Mouse (Mus musculus): ENCODE measurements at regions not wholly inside any gene's neighbourhood (a gene's known extent, or its start where the extent isn't known, plus 50 kb on each side); places are given as distances from the start of the nearest gene placed in this dataset.

DNA sequence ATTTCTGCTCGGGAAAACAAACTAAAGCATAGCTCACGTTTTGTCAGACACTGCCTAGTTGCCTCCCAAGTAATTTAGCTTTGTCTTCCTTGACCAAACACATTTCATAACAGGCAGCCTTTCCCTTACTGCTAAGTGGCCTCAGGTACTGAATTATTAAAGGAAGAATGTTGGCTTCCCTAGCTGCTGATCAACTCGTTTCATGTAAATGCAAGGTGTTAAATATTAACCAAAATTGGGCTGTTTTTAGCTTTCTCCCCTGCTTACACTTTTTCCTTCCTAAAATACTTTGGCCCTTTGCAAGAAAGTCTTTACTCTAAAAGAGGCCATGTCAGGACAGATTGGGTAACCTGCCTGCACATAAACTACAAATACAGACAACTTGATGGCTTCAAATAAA lies 265.4 kb downstream of the Pmp22 start:
- no peak for DNase-seq (ENCODE audit: low read depth, low spot score)

DNA sequence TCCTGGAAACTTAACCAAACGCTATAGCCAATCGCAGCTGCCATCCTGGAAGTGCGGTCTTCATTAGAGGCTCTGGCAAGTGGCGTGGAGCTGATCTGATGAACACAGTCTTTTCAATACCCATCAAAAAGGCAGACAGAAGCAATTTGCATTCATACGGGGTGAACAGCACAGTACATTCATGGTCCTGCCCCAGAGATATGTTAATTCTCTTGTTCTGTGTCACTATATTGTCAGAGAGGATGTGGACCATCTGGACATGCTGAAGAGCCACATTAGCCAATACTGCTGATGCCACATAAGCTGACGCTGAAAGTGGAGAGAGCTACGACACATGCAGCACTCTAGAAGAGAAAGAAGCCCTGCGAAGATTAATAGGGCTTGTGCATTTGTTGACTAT lies 267.6 kb downstream of the Pmp22 start:
- no peak for DNase-seq (ENCODE audit: low read depth, low spot score)

DNA sequence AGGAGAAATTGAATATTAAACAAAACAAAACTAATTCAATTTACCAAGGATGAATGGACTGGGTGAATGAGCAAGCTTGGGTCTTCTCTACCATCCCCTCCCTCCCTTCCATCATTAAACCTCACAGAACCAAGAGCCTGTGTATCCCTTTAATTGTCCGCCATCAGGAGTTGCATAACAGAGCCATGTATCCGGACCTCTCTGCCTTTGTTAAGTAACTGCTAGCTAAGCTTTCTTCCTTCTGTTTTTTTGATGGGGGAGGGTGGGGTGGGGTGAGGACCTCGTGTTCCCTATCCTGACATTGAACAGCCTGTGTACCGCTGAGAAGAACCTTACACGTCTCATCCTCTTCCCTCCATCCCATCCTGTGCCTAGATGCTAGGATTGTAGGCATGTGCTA lies 274.0 kb downstream of the Pmp22 start:
- no peak for DNase-seq (ENCODE audit: low read depth, low spot score)

DNA sequence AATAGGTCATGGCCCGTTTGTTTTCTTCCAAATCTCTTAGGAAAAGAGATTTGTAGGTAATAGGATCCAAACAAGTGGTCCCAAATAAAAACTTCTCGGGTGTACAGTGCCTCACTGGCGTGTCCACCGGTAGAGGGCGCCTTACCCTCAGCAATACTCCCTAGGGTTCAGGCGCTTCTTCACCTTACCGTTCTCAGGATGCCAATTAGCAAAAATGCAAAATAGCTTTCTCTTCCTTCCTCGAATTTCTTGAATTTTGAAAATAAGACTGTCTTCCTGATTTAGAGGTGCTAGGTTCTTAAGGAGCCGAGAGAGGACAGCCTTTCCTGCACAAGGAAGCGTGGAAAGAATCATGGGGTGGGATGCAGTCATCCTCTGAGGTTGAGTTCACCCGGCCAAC lies 275.9 kb downstream of the Pmp22 start:
- DNase-seq (ENCODE audit: low read depth, low spot score) = peak; percentile 54

DNA sequence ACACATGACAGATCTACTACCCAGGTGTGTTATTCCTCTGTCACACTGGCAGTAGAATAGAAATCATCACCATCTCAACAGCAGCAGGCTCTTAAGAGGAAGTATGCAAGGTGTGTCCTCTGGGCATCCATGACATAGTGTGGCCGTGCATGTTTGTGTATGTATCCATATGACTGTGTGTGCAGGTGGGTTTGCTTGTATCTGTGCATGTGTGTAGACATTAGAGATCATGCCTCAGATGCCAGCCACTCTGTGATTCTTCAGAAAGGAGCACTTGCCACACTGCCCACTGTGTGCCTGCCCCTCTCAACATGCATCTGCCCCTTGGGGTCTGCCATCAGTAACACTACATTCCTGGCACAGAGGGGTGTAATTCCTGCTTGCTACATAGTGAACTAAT lies 280.6 kb downstream of the Pmp22 start:
- no peak for DNase-seq (ENCODE audit: low read depth, low spot score)

DNA sequence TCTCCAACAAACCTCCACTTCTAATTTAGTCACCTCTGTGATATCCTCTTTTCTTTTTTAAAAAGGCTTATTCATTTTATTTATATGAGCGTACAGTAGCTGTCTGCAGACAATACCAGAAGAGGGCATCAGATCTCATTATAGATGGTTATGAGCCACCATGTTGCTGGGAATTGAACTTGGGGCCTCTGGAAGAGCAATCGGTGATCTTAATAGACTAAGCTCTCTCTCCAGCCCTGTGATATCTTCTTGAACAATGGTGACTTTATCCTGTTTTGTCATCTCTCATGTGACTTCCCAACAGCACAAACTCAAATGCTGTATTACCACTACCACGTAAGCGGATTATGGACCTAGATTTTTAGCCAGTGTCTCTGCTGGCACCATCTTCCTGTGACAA lies 282.1 kb downstream of the Pmp22 start:
- DNase-seq (ENCODE audit: low read depth, low spot score) = no peak

DNA sequence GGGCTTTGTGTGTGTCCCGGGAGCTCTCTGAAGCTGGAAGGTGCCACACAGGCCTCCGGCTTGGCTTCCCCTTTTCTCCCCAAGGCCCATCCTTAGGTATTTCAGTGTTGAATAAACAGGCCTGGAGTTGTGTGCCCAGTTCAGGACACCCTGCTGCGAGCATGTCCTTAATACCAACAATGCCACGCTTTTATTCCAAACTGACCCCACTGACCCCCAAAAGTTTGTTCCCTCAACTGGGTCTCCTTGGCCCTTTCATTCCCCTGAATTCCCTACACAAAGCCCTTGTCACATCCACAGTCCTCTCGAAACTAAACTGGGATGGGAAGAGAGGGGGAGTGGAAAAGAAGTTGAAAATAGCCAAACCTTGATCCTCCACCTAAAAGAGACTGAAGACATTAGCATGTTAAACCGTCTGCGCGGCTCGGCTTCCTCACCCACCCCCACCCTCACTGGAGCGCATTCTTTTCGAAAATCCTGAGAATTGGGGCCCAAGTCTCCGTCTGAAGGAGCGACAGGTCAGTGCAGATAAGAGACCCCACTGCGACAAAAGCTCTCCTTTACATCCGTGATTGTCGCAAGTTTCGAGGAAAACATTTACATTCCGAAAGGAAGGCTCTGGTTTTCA lies 283.7 kb downstream of the Pmp22 start:
- peak; percentile 39 for DNase-seq (ENCODE audit: low read depth, low spot score)

DNA sequence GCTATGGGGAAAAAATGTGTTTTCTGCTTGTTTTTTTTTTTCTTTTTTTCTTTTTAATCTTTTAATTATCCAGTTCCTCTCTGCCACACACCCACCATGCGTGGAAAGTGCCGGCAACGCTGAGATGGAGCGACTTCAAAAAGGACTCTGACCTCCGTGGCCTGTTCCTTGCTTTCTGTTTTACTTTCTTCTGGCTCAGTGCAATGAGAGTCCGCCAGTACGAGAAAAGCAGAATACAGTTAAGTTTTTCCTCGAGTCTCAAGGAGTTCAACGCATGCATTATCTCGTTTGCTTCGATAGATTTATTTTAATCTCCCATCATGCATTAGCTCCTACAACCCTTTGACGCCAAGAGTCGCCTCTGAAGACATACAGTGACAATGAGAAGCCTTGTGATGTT lies 284.3 kb downstream of the Pmp22 start:
- DNase-seq (ENCODE audit: low read depth, low spot score) = no peak

DNA sequence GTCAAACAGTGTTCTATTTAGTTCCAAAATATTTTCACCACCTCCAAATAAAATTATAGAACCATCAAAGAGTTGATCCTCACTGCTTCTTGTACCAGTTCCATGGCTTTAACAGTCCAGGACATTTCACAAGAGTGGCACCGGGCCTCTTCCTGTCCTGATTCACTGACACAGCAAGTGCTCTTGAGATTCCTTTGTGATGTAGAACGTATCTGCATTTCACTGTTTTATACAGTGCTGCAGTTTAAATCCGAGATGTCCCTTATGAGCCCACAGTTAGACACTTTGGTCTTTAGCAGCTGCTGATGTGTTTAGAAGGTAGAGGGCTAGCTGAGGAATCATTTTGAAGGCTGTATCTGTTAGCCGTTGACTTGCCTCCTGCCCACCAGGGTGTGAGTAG lies 284.8 kb downstream of the Pmp22 start:
- no peak for DNase-seq (ENCODE audit: low read depth, low spot score)

DNA sequence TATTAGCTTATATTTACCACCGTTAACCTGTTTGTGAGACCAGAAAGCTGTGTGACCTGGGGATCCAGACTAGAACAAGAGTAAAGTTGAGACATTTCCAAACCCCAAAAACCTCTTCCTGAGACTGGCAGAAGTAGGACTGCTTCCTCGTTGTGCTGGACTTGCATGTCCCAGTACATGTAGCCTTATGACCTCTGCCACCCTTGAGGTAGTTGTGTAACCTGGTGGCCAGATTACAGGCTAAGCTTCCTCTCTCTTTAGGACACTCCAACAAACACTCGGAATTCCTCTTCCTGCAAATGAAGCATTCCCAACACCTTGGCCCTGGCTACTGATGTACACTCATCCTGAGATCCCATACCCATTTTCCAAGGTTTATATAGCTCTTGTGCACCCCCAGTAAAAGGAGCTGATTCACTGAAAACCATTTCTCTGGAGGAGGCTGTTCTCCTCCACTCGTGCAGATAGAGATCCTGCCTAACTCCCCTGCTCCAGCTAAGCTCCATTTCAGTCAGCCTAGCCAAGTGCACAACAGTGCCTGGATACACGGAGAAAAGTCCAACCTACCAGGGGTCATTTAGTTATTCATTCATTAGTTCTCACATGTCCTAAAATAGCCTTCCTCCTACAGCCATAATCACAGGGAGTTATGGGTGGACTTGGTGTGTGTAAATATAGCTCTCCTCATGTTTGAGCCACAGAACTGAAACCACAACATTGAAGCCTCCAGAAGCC lies 289.4 kb downstream of the Pmp22 start:
- no peak for DNase-seq (ENCODE audit: low read depth, low spot score)

DNA sequence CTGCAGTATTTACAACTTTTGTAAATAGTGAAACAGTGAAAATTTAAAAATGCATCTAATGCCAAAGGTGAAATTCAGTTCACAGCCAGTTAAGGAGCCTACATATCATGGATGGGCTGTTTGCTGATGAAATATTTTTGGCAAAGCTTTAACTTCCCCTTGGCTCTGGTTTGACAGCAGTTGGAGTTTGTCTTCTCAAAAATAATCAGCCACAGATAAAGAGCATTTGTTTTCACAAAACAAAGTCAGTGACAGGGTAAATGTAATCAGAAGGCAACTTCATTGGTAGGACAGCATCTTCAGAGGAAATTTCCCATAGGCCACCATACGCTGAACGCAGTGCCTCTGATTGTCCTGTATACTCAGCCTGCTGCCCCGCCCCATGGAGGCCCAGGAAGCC lies 291.6 kb downstream of the Pmp22 start:
- no peak for DNase-seq (ENCODE audit: low read depth, low spot score)

DNA sequence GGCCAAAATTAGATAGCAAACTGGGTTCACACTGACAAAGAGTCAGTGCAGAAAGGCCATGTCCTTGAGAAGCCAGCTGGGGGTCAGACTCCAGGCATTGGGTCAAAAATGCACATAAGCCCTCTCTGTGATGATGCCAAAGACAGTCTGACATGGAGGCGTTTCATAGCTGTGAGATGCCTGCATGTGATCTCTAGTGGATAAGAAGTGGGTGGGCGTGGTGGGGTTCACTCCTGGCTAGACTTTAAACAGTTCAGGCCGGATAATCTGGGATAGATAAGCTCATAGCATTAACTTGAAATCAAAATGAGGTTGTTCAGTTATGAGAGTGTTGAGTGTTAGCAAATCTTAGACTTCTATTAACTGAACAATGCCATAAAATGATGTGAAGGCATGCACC lies 293.3 kb downstream of the Pmp22 start:
- no peak for DNase-seq (ENCODE audit: low read depth, low spot score)

DNA sequence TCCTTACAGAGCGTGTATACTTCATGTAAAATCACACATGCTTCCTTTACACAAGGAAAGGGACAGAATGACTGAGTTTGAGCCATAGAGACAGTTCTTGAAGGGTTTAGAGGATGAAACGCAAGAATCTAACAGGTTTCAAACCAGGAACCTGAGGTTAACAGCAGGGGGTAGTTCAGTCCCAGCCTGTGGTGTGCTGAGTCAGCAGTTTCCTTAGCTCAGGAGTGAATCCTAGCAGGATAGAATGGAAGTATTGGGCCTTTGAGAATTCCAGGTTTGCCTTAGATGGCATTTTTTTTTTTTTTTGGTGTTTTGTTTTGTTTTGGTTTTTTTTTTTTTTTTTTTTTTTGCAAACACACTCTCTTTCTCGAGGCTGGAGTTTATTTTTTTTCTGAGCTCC lies 295.5 kb downstream of the Pmp22 start:
- no peak for DNase-seq (ENCODE audit: low read depth, low spot score)

DNA sequence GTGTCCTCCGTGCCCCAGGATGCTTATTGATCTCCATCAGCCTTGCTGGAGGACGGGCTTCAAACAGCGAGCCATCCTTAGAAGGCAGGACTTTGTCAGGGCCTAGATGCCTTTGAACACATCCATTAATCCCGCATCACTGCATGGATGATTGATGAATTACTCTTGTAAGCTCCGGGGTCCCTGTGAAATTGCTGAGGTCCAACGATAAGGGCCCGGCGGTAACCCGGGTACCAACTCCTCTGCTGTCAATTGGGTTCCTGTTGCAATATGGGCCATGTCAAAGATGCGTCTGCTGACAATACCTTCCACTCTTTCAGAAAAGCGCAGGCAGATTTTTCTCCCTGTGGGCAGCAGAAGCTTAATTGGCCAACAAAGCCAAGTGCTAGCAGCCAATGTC lies 297.0 kb downstream of the Pmp22 start:
- no peak for DNase-seq (ENCODE audit: low read depth, low spot score)

DNA sequence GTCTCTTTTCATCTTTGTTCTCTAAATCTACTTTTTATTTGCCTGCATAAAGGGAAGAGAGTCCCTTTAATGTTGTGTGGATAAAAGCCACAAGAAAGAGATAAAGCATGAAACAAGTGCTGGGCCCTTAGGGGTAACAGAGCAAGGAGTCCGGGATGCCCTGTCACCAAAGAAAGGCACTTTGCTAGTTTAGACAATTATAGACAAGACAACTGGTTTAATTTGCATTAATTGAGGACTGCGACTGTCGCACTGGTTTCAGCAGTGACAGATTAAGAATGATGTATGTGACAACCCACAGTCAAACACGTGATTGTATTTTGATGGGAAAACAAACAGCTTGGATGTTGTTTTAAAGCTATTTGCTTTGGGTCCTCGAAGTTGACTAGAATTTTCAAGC lies 325.0 kb downstream of the Pmp22 start:
- DNase-seq (ENCODE audit: low read depth, low spot score) = no peak

DNA sequence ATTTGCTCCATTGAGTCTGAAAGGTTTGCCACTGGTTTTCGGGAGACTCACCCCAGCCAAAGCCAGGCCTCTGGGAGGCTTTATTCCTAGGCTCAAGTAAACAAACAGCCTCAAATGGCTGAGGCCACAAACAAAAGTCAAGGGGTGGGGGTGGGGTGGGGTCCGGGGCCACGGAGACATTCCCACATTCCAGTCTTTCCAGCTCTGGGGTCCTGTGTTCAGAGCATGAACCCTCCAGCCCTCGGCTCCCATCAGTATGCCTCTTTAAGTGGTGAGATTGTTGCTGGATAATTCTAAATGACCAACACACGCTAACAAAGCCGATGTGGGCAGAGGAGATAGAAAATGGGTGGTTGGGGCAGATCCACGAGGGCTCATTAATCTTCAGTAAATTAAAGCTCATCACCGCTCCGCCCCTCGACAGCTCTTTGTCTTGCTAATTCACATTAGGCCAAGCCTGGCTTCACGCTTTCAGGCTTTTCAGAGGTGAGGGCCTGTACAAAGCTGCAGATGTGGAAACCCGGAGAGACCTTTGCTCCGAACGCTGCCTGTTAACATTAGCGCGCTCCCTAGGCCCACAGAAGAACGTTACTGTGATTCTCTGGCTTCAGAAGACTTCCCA lies 326.2 kb downstream of the Pmp22 start:
- DNase-seq (ENCODE audit: low read depth, low spot score) = no peak

DNA sequence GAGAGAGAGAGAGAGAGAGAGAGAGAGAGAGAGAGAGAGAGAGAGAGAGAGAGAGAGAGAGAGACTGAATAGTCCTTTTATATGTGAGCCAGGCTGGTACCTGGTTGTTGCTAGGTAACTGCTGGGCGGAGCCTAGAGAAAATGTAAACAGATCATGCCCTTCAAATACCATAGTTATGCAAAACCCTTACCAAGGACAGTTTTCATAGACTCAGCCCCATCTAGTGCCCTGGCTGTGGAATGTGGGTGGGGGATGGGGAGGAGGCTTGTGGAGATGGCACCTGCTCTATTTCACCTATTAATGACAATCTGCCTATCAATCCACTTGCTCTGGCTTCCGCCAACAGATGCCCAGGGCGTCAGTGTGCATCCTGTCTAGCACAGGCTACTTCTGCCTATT lies 327.6 kb downstream of the Pmp22 start:
- DNase-seq (ENCODE audit: low read depth, low spot score) = no peak

DNA sequence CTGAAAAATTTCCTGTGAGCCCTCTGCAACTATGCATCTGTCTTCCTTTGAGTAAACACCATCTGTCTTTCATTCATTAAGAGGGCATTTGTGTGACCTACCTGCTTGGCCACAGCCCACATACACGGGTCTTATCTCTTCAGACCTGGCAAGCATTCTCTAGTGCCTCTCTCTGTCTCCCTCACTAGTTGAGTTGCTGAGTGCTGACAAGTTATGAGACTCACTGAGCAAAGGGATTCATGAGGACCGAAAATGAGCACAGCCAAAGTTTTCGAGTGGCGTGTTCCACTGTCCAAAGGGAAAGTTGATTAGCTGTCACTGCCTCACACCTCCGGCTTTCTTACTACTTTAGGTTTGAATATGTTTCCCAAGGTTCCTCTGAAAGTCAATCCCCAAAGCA lies 328.5 kb downstream of the Pmp22 start:
- DNase-seq (ENCODE audit: low read depth, low spot score) = no peak

DNA sequence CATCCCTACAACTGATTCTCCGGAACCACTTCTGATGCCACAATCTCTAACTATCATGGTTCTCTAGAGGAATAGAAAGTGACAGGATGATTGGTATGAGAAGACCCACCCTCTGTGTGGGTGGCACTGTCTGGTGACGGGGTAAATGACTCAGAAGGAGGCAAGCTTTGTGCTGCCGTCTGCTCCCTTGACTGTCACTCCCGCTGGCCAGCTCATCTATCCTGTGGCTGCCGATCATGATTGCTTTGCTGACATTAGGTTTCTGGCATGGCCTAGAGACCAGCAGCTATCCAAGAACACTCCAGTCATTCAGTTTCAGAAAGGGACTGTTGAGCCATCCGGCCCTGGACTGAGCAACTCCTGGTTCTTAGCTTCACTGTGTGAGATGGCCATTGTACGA lies 331.4 kb downstream of the Pmp22 start:
- DNase-seq (ENCODE audit: low read depth, low spot score) = no peak

DNA sequence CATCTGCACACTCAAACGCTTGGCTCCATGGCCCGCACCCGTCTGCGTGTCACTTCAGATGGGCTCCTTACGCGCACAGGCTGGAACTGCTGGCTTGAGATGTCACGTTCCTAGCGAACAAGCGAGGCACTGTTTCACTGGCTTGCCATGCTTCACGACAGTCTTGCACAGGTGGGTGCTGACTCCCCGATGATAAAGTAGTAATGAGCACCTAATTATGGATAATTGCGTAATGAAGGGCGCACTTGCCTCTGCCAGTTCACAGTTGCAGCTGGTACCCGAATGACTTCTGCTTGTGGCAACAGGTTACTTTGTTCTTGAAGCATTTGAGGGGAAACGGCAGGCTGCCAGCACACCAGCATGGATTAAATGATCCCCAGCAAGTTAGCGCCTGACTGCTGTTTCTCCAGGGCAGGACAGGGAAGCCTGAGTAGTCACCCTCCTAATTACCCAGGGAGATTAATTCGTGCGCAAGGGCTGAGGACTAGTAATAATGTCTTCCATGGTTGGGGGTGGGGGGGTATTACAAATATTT lies 335.1 kb downstream of the Pmp22 start:
- DNase-seq (ENCODE audit: low read depth, low spot score) = no peak

DNA sequence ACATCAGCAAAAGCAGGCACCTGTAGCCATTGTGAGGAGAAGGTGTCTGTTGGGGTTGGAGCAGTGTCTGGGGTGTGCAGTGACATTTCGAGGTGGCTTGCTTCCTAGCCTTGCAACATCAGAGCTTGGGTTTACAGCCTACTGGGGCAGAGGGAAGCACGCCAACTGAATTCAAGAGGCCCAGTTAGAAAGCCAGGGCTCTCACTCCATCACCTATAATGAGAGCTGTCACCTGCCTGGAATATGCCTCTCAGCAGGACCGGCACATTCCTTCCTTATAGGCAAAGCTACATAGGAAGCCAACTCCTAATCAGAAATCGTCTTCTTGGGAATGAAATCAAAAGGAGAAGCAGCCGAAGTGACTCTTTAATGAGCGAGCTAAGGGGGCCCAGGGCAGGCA lies 337.2 kb downstream of the Pmp22 start:
- DNase-seq (ENCODE audit: low read depth, low spot score) = no peak

DNA sequence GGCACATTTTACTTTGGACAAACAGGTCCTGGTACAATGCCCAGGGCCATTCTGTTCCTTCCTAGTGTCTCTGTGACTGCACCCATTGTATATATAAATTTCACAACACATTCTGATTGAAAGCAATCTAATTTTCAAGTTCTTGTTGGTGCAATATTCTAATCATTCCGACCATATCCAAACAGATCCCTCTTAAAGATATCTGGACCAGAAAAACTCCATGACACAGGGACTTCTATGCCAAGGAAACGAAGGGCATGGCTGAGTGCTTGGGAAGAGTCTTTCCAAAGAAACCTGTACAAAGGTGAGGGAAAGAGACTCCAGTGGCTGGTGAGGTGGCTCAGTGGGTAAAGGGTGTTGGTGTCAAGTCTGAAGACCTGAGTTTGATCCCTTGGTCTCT lies 337.8 kb downstream of the Pmp22 start:
- no peak for DNase-seq (ENCODE audit: low read depth, low spot score)

DNA sequence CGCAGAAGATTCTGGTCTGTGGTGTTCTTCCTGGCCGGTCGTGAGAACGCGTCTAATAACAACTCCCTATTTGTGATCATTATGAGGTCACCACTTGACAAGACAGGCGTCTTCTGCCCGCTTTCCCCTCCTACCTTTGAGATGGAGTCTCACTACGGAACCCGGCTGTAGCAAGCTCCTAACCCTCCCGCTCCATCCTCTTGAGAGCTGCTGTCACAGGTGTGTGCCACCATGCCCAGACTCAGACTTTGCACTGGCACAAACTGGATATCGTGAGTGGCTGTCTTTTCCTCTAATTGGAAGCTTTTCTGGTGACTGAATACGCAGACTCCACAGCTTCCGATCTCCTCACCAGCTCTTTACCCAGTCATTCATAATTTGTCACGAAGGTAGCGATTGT lies 346.0 kb downstream of the Pmp22 start:
- DNase-seq (ENCODE audit: low read depth, low spot score) = no peak

Data from embryo, embryonic 11.5 days (tissue).